Mouse (Mus musculus) intestine, postnatal 0 days (tissue): ENCODE results near the gene Hnf1b. TPM values are rescaled to one million over a fixed set of nuclear protein-coding genes. Genes with fewer than 3 reads are reported as not detected.
A peak's percentile ranks its signal among the peaks of the same experiment; 100 is the strongest.

Experiments
- ATAC-seq: fragments of 200-750 bp; cut with Nextera tagmentation; 2 replicates; pipeline ENCODE4 v1.8.0; 2017; ENCODE audit warnings: mild to moderate bottlenecking, moderate TSS enrichment, moderate library complexity
- H3K27ac ChIP-seq: fragments of 300-500 bp; sonication (generic); 2 replicates; pipeline ENCODE4 v1.5.1; 2014; ENCODE audit warnings: mild to moderate bottlenecking, low read depth, low read length, moderate library complexity
- H3K27me3 ChIP-seq: fragments of 300-500 bp; sonication (generic); replicated peaks from 2 replicates; pipeline ENCODE4 v1.6.1; 2014; ENCODE audit warnings: low read length, mixed read lengths; ENCODE audit not compliant: control insufficient read depth, insufficient read depth
- H3K36me3 ChIP-seq: fragments of 300-500 bp; sonication (generic); 2 replicates; pipeline ENCODE4 v1.6.1; 2014; ENCODE audit warnings: mild to moderate bottlenecking, moderate library complexity; ENCODE audit not compliant: control insufficient read depth, insufficient read depth
- H3K4me1 ChIP-seq: fragments of 300-500 bp; sonication (generic); replicated peaks from 2 replicates; pipeline ENCODE4 v1.6.1; 2014; ENCODE audit warnings: antibody characterized with exemption, low read length, mixed read lengths; ENCODE audit not compliant: control insufficient read depth, insufficient read depth
- H3K4me2 ChIP-seq: fragments of 300-500 bp; sonication (generic); replicated peaks from 2 replicates; pipeline ENCODE4 v1.6.1; 2014; ENCODE audit warnings: low read depth, mild to moderate bottlenecking, moderate library complexity
- H3K4me3 ChIP-seq: fragments of 300-500 bp; sonication (generic); 2 replicates; pipeline ENCODE4 v1.5.1; 2014; ENCODE audit warnings: low read depth, low read length
- H3K9ac ChIP-seq: fragments of 300-500 bp; sonication (generic); 2 replicates; pipeline ENCODE4 v1.6.1; 2014; ENCODE audit warnings: mild to moderate bottlenecking, low read depth, low read length
- H3K9me3 ChIP-seq: fragments of 300-500 bp; sonication (generic); 2 replicates; pipeline ENCODE4 v1.6.1; 2016; ENCODE audit warnings: mixed run types; ENCODE audit not compliant: control insufficient read depth
- CTCF ChIP-seq: sonication (generic); IDR thresholded peaks from 2 replicates; pipeline ENCODE4 v1.5.1; 2016; ENCODE audit warnings: low read depth, mild to moderate bottlenecking, control low read depth, antibody characterized with exemption, moderate library complexity
- WGBS: fragments of 180-500 bp; shearing (Covaris S2); extraction: QIAGEN DNeasy Blood & Tissue Kit; methylation state at CpG from one replicate; pipeline ENCODE4 v1.1.7; 2014; 5-methylcytosine and 5-hydroxymethylcytosine counted together
- polyA plus RNA-seq: library from polyadenylated mRNA; unstranded; fragments of >200 nt; fragmentation: Nextera tagmentation; extraction: Ambion mirVana; gene quantifications from 2 replicates; pipeline ENCODE4 v1.2.1, GENCODE M21; 2015

Gene Hnf1b
- polyA plus RNA-seq, 1 experiment from 2014 or later, result 13.2 TPM

- 13% methylated on average over 6 of the region's 6 CpGs for WGBS
- Histone ChIP-seq H3K4me3 (no peak overlapping the region), H3K9ac (no peak overlapping the region), H3K4me1 (peaks cover 12% of the 10 kb centered on the region; the same call in 1 of the 2 replicates), H3K4me2 (peak overlapping the region; percentile 3; the same call in 1 of the 2 replicates), H3K9me3 (no peaks in the 10 kb centered on the region), H3K27ac (no peak overlapping the region), H3K36me3 (no peaks in the 10 kb centered on the region), H3K27me3 (no peaks in the 10 kb centered on the region)
- ATAC-seq, result peak; percentile 85
- TF ChIP-seq CTCF, result no peak
Measured at GRCm38 (mm10) chr11:83882552-83882951, 32.7 kb downstream of the Hnf1b start.

GRCm38 (mm10) chr11:83883074-83883473, 33.2 kb downstream of the Hnf1b start:
- no peak overlapping the region for H3K4me3 ChIP-seq
- no peak overlapping the region for H3K4me2 ChIP-seq
- no peak for TF ChIP-seq CTCF
- no peaks in the 10 kb centered on the region for H3K9me3 ChIP-seq
- H3K36me3 ChIP-seq, result no peaks in the 10 kb centered on the region
- H3K4me1 ChIP-seq, result peaks cover 9% of the 10 kb centered on the region; the same call in 1 of the 2 replicates
- H3K27me3 ChIP-seq, result no peaks in the 10 kb centered on the region
- peak; percentile 40; the same call in 1 of the 2 replicates for ATAC-seq
- no peak overlapping the region for H3K27ac ChIP-seq
- 30% methylated on average over 6 of the region's 6 CpGs for WGBS
- H3K9ac ChIP-seq, result no peak overlapping the region

- no peaks in the 10 kb centered on the region for H3K9me3 ChIP-seq
- no peak for ATAC-seq
Measured at GRCm38 (mm10) chr11:83883812-83884211, 33.9 kb downstream of the Hnf1b start.

GRCm38 (mm10) chr11:83885175-83885574, 35.3 kb downstream of the Hnf1b start:
- TF ChIP-seq CTCF, result no peak
- H3K27me3 ChIP-seq, result no peaks in the 10 kb centered on the region
- H3K4me1 ChIP-seq, result peaks cover 4% of the 10 kb centered on the region; the same call in 1 of the 2 replicates
- H3K9ac ChIP-seq, result no peak overlapping the region
- no peaks in the 10 kb centered on the region for H3K9me3 ChIP-seq
- H3K36me3 ChIP-seq, result no peaks in the 10 kb centered on the region; the same call in 1 of the 2 replicates
- no peak overlapping the region for H3K4me2 ChIP-seq
- no peak overlapping the region for H3K27ac ChIP-seq
- ATAC-seq, result no peak
- 54% methylated on average over 8 of the region's 8 CpGs for WGBS
- no peak overlapping the region for H3K4me3 ChIP-seq

More at GRCm38 (mm10) chr11:83883812-83884211, 33.9 kb downstream of the Hnf1b start:
- Histone ChIP-seq H3K27ac (no peak overlapping the region), H3K4me2 (no peak overlapping the region), H3K36me3 (no peaks in the 10 kb centered on the region), H3K4me3 (no peak overlapping the region), H3K9ac (no peak overlapping the region), H3K4me1 (peaks cover 9% of the 10 kb centered on the region; the same call in 1 of the 2 replicates), H3K27me3 (no peaks in the 10 kb centered on the region)
- TF ChIP-seq CTCF, result no peak
- 55% methylated on average over 9 of the region's 9 CpGs for WGBS

GRCm38 (mm10) chr11:83886746-83887145, 36.9 kb downstream of the Hnf1b start:
- ATAC-seq, result no peak
- H3K4me1 ChIP-seq, result peaks cover 4% of the 10 kb centered on the region; the same call in 1 of the 2 replicates
- no peaks in the 10 kb centered on the region; the same call in 1 of the 2 replicates for H3K36me3 ChIP-seq

GRCm38 (mm10) chr11:83891366-83891765, 41.5 kb downstream of the Hnf1b start:
- peak; percentile 77 for ATAC-seq
- 22% methylated on average over 6 of the region's 6 CpGs for WGBS

More at GRCm38 (mm10) chr11:83886746-83887145, 36.9 kb downstream of the Hnf1b start:
- H3K4me3 ChIP-seq, result no peak overlapping the region
- no peak overlapping the region for H3K4me2 ChIP-seq
- no peaks in the 10 kb centered on the region for H3K9me3 ChIP-seq
- H3K27ac ChIP-seq, result no peak overlapping the region
- 82% methylated on average over 3 of the region's 3 CpGs for WGBS
- no peak for TF ChIP-seq CTCF
- no peak overlapping the region for H3K9ac ChIP-seq
- no peaks in the 10 kb centered on the region for H3K27me3 ChIP-seq

More at GRCm38 (mm10) chr11:83891366-83891765, 41.5 kb downstream of the Hnf1b start:
- Histone ChIP-seq H3K4me1 (no peaks in the 10 kb centered on the region), H3K4me2 (no peak overlapping the region), H3K4me3 (no peak overlapping the region), H3K27me3 (no peaks in the 10 kb centered on the region), H3K9me3 (no peaks in the 10 kb centered on the region), H3K36me3 (peaks cover 17% of the 10 kb centered on the region; the same call in 1 of the 2 replicates), H3K9ac (no peak overlapping the region), H3K27ac (no peak overlapping the region)
- no peak for TF ChIP-seq CTCF
